Mouse (Mus musculus): ENCODE data around the gene Dok7. TPM values are rescaled to one million over a fixed set of nuclear protein-coding genes. Genes with fewer than 3 reads are reported as not detected.

Gene Dok7
- total and polyA plus RNA-seq, 3 experiments, result not detected

DNA sequence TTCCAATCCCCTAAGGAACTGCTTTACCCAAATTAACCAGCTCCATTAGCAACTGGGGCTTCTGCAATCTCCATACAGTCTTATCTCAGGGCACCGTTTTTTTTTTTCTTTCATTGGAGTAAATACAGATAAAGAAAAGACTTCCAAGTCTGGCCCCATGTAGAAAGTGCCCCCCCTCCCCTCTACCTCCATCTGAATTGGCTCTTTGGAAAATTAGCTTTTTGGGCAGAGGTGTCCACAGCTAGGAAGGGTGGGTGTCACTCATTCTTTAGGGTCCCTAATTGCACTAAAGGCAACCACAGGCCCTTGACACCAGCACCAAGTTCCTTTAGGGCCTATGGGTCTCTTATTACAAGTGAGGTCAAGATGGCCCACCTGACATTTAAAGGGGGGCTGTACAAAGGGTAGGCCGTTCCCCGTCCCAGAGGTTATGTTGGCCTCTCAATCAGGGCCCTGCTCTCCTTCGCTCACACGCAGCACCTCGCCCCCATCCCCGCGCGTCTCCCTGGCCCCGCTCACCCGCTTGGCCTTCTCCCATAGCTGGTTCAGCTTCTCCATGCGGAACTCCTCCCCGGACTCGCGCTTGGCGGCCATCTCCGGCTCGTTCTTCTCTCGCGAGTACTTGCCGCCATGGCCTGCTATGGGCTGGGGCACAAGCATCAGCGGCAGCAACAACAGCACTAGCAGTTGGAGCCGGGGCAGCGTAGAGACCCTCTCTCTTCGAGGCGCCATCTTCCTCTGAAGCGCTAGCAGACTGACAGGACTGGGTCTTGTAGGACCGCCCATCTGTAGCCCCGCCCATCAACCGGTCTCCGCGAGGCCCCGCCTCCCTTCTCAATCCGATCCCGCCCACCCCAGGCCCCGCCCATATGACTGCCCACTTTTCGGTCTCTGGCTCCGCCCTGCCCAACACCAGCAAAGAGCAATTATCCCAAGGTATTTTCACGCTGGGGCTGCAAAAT is 48.7 kb downstream of the Dok7 start, which contains the start of gene Lrpap1:
Lrpap1 (minus strand) TSS at position 807 of the 962 bp plus-strand sequence.
- TF ChIP-seq TBP (conservative IDR thresholded peaks at IDR 0.05; ENCODE audit: low read depth, low read length), result peak; percentile 82
- peak; percentile 55; the same call in 1 of the 2 replicates for TF ChIP-seq SIN3A (IDR thresholded peaks at IDR 0.05; ENCODE audit: low read length)
- TF ChIP-seq NELFE (IDR thresholded peaks at IDR 0.05; ENCODE audit: low read depth, low read length), result peak; percentile 75
- TF ChIP-seq SMC3 (IDR thresholded peaks at IDR 0.05; ENCODE audit: low read depth, low read length), result no peak
- TF ChIP-seq POLR2A (IDR thresholded peaks at IDR 0.05; ENCODE audit: low read depth, low read length), result peak; percentile 94
- no peak for TF ChIP-seq JUND (conservative IDR thresholded peaks at IDR 0.05; ENCODE audit: low read depth, low read length)
- TF ChIP-seq ZKSCAN1 (IDR thresholded peaks at IDR 0.05; ENCODE audit: borderline replicate concordance, low read depth, low read length), result no peak
- TF ChIP-seq GABPA (IDR thresholded peaks at IDR 0.05; ENCODE audit: insufficient replicate concordance, low read depth, low read length), result no peak
- TF ChIP-seq MAFK (IDR thresholded peaks at IDR 0.05; ENCODE audit: insufficient replicate concordance, low read length), result no peak
- peak; percentile 84 for TF ChIP-seq TCF12 (IDR thresholded peaks at IDR 0.05; ENCODE audit: low read depth, low read length)
- TF ChIP-seq ZMIZ1 (IDR thresholded peaks at IDR 0.05; ENCODE audit: low read depth, low read length), result no peak; the same call in 1 of the 2 replicates
- TF ChIP-seq CHD2 (IDR thresholded peaks at IDR 0.05; ENCODE audit: low read length), result peak; percentile 85
- peak; percentile 54; the same call in 1 of the 2 replicates for TF ChIP-seq ELF1 (IDR thresholded peaks at IDR 0.05; ENCODE audit: low read depth, low read length)
- dilution Hi-C loops (cut with MboI; ENCODE audit: extremely low pct_ligation_motif_present, extremely low pct_unique_long_range_greater_than_20kb, low sequenced_read_pairs), result no loop called here
- Histone ChIP-seq H3K4me3 (replicated peaks in 1 of 3; ENCODE audit: low read depth in 2 of 3, low read length in 2 of 3, poor library complexity in 1 of 3) (peak within 1 kb of the TSS; percentile 67 to 73 (median 73)), H3K36me3 (replicated peaks in 1 of 2; ENCODE audit: control insufficient read depth in 1 of 2, insufficient read depth in 1 of 2, low read length in 1 of 2) (peaks cover 22 to 33% of the 10 kb centered on the region in 2 experiments), H3K4me2 (ENCODE audit: insufficient read depth, low read depth, poor library complexity, severe bottlenecking) (peak within 1 kb of the TSS; percentile 68), H3K4me1 (ENCODE audit: control insufficient read depth in 1 of 2, insufficient read depth in 2 of 2) (peaks cover 18 to 30% of the 10 kb centered on the region in 2 experiments), H3K9ac (ENCODE audit: insufficient read depth, low read depth) (peak within 1 kb of the TSS; percentile 41), H3K27ac (ENCODE audit: insufficient read depth, low read depth) (no peak within 1 kb of the TSS), H3K9me3 (replicated peaks; ENCODE audit: low read length) (no peaks in the 10 kb centered on the region), H3K27me3 (replicated peaks) (peaks cover 24% of the 10 kb centered on the region), H3K79me2 (replicated peaks; ENCODE audit: control insufficient read depth, extremely low read depth, insufficient read depth, poor library complexity, severe bottlenecking) (0 out of 2 replicates have a peak, but pooled peaks cover 3% of the 10 kb centered on the region)
- DNase-seq (ENCODE audit: extremely low read depth), result peak; percentile 85
- in situ Hi-C loops (cut with MboI; ENCODE audit: low pct_ligation_motif_present, low pct_unique_long_range_greater_than_20kb, low sequenced_read_pairs), result no loop called here

GRCm38 (mm10) chr5:35105922-35106298 is 49.3 kb downstream of the Dok7 start:
- no peak overlapping the region for H3K9ac ChIP-seq (ENCODE audit: insufficient read depth, low read depth)
- dilution Hi-C loops (cut with MboI; ENCODE audit: extremely low pct_ligation_motif_present, extremely low pct_unique_long_range_greater_than_20kb, low sequenced_read_pairs), result no loop called here

More at GRCm38 (mm10) chr5:35105922-35106298, 49.3 kb downstream of the Dok7 start:
- H3K4me1 ChIP-seq (ENCODE audit: control insufficient read depth in 1 of 2, insufficient read depth in 2 of 2), result peaks cover 18 to 30% of the 10 kb centered on the region in 2 experiments
- peak overlapping the region; percentile 64 for H3K4me2 ChIP-seq (ENCODE audit: insufficient read depth, low read depth, poor library complexity, severe bottlenecking)
- TF ChIP-seq UBTF (IDR thresholded peaks at IDR 0.05; ENCODE audit: low read depth, low read length) (no peak), NRF1 (IDR thresholded peaks at IDR 0.05; ENCODE audit: low read depth, low read length) (no peak), ETS1 (conservative IDR thresholded peaks at IDR 0.05; ENCODE audit: low read depth, low read length) (no peak), CTCF (conservative IDR thresholded peaks at IDR 0.05 in 1 of 2, IDR thresholded peaks at IDR 0.05 in 1 of 2; ENCODE audit: low read depth in 2 of 2, low read length in 2 of 2) (no peak), HCFC1 (IDR thresholded peaks at IDR 0.05; ENCODE audit: low read depth, low read length) (no peak), ZMIZ1 (IDR thresholded peaks at IDR 0.05; ENCODE audit: low read depth, low read length) (no peak), POLR2AphosphoS2 (IDR thresholded peaks at IDR 0.05; ENCODE audit: low read depth, low read length) (no peak), JUND (conservative IDR thresholded peaks at IDR 0.05; ENCODE audit: low read depth, low read length) (no peak), GABPA (IDR thresholded peaks at IDR 0.05; ENCODE audit: insufficient replicate concordance, low read depth, low read length) (no peak), CHD1 (IDR thresholded peaks at IDR 0.05; ENCODE audit: low read depth, low read length) (no peak), USF2 (conservative IDR thresholded peaks at IDR 0.05; ENCODE audit: low read depth, low read length) (no peak), E2F4 (IDR thresholded peaks at IDR 0.05; ENCODE audit: insufficient replicate concordance, low read depth, low read length) (no peak)
- no peaks in the 10 kb centered on the region for H3K9me3 ChIP-seq (replicated peaks; ENCODE audit: low read length)
- H3K4me3 ChIP-seq (replicated peaks in 1 of 3; ENCODE audit: low read depth in 2 of 3, low read length in 2 of 3, poor library complexity in 1 of 3), result peak overlapping the region in 2 of 3 experiments; percentile 30 to 67
- in situ Hi-C loops (cut with MboI; ENCODE audit: low pct_ligation_motif_present, low pct_unique_long_range_greater_than_20kb, low sequenced_read_pairs), result no loop called here
- DNase-seq (ENCODE audit: extremely low read depth), result no peak
- peaks cover 16 to 27% of the 10 kb centered on the region in 2 experiments for H3K36me3 ChIP-seq (replicated peaks in 1 of 2; ENCODE audit: control insufficient read depth in 1 of 2, insufficient read depth in 1 of 2, low read length in 1 of 2)
- peaks cover 25% of the 10 kb centered on the region for H3K27me3 ChIP-seq (replicated peaks)
- H3K79me2 ChIP-seq (replicated peaks; ENCODE audit: control insufficient read depth, extremely low read depth, insufficient read depth, poor library complexity, severe bottlenecking), result 0 out of 2 replicates have a peak, but pooled peaks cover 3% of the 10 kb centered on the region
- no peak overlapping the region for H3K27ac ChIP-seq (ENCODE audit: insufficient read depth, low read depth)
